Mouse (Mus musculus): ENCODE data around the gene Nab1.

The Nab1 gene

DNA sequence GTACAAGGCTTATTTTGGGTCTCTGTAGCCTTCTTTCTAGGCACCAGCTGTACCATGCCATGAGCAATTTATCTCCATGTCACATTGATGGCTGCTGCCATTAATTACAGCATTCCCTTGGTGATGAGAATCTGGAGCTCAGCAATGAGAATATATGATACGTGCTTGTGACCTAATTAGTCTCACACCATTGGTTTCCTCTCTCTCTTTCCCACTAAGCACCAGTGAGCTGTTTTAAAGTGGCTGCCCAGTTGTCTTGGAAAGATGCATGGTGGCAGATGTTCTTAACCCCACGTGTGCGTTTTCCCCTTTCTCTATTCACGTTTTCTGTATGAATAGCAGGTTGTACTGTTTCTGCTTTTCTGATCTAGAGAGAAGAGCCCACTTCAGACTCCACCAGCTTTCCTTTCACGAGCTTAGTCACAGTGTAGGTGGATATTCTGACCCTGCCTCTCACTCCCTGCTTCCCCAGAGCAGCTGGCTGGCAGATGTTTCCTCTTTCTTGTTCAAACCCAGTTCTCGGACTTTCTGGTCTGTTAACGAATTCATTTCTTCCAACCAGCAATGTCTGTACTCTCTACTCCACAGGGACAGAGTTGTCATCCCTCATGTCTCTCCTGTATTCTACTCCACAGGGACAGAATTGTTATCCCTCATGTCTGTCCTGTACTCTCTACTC lies 29.5 kb downstream of the Nab1 start:
- DNase-seq: no peak

DNA sequence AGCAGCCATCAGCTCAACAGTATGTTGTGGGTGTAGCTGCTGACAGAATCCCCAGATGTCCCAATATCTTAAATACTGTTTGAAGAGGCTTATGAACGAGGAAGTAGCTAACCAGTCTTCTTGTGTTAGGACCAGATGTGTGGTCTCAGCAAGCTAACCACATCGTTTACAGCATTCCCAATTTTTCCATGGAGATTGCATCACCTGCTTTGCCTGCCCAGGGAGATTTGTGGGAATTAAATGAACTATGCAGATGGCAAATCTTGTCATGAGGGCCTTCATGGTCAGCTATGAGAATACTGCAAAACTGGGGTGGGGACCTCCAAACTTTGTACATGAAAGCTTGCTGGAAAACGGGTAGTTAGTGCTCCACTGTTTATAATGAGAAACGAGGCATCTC lies 30.2 kb downstream of the Nab1 start:
- no peak for DNase-seq

DNA sequence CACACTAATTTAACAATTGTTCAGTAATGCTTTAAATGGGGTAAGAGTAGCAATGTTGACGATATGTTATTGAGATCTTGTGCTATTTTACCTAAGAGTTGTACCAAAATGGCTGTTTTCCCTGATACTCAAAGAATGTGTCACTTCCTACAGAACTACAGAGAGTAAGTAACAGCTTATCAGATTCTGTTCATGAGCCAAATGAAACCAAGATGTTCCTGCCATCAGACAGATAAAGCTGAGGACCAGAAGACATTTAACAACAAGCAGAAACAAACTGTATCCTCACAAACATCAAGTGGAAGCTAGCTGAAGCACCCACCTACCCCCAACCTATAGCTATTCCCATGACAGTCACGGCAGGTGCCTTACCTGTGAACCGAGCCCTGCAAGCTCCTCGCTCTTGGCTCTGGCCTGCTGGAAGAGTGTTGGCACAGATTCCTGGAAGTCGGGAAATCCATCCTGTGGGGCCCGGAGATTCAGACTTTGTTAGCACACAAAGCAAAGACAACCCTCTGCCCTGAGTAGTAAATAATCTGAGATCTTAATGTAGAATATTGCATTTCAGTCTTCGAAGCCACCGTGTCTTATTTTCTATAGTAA lies 33.9 kb downstream of the Nab1 start:
- no peak for DNase-seq

DNA sequence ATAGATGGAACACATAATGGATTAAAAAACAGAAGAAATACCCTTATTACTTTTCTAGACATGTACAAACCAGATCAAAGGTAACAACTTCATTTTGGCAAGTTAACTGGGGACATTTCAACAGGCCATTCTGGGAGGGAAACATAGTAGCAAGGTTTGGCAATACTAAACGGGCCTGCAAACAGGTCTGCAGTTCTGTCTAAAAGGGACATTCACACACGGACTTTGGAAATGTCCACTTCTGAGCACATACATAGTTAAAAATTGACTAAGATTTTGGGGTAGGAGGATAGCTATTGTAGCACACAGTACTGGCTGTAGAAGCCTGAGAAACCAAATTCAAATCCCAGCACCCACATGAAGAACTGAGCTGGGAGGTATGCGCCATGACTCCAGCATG lies 34.6 kb downstream of the Nab1 start:
- DNase-seq: no peak

DNA sequence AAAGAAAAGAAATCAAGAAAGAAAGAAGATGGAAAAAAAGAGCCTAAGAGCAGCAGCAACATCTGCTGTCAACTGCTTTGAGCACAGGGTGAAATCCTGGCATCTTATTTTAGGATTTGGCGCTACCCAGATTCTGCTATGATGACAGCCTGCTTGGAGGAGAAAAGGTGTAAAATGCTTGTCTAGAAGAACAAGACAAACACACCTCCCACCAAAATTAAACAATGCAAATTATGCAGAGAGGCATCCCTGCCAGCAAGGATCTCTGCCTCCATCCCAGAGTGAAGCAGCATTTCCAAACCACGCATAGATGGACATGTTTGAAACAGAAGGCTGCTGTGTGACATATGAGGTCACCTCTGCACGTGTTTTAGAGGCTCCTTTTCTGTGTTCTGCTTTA lies 35.2 kb downstream of the Nab1 start:
- no peak for DNase-seq

DNA sequence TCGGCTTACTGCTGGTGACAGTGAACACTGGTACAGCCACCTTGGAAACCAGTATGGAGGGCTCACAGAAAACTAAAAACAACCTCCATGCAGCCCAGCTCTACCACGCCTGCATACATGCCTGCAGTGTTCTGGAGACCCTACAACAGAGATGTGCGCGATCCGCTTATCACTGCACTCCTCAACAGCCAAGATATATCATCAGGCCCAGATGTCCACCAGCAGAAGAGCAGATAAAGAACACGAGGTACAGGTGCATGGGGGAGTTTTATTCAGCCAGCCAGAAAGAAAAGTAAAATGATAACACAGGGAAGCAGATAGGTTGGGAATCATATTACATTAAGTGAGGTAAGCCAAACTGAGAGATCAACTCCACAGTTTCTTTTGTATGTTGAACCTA lies 37.2 kb downstream of the Nab1 start:
- DNase-seq: no peak

DNA sequence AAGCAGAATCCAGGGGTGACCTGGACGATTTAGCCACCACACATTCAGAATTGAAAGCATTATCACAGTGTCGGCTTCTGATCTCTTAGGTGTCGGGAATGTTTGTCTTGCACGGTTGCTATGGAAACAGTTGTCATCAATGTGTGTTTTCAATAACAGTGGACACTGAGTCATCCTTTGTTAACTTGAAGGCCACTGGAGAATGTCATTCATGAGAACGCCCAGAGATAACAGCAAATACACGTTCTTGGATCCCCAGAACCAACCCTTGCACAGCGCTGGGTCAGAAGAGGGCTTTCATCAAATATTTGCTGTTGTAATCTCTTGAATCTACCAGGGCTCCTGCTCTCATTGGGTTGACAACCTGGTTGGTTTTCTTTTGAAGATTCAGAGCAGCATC lies 43.9 kb downstream of the Nab1 start:
- no peak for DNase-seq

DNA sequence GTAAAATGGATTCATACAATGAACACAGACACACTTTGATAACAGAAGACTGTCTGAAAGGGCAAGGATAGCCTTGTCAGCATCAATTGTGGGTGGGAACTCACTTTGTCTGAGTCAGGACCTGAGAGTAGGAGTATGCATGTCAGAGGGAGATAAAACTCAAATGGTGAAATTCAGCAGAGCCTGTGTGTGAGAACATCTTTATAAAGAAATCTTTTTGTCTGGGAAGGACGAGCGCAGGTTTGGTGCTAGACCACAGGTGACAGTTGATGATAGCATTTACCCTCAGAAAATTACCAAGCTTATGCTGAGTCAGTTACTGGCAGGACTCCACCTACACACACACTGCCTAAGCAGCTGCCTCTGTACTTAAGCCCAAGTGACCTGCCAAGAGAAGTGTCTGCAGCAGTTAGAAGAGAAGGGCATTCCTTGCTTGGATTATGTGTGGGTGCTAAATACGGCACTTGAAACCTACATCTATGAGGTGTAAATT lies 45.9 kb downstream of the Nab1 start:
- no peak for DNase-seq

DNA sequence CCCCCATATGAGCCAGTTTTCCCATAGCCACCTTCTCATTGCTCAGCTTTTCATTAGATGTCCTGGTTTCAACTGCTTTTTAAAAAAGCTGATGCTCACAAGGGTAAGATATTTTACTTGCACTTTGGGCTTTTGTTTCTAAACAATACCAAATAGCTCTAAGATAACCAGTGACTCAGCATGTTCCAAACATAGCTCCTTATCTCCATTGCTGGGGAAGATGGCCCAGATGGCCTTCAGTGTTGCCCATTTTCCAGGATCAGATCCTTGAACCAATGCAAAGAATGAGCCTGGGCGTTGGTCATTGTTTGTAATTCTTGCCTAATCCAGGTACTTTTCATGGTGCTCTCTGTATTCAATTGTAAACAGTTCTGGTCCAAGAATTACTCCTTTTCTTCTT lies 49.1 kb downstream of the Nab1 start:
- no peak for DNase-seq

DNA sequence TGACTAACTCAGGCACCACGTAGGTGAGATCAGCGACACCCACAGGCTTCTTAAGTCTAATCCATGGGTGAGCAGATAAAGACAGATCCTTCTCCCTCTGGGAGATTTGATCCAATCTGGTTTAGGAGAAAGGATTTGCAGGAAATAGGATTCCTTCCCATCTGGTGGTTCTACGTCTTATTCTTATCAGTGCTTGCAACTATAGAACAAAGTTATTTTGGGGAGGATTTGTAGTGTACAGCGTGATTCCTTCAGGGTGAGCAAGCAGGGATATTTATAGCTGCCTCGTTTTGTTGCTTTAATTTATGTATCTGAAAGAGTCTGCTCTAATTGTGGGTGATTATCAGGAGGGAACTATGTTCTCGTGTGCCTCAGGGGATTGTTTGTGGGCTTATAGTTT lies 64.6 kb downstream of the Nab1 start:
- DNase-seq: no peak

DNA sequence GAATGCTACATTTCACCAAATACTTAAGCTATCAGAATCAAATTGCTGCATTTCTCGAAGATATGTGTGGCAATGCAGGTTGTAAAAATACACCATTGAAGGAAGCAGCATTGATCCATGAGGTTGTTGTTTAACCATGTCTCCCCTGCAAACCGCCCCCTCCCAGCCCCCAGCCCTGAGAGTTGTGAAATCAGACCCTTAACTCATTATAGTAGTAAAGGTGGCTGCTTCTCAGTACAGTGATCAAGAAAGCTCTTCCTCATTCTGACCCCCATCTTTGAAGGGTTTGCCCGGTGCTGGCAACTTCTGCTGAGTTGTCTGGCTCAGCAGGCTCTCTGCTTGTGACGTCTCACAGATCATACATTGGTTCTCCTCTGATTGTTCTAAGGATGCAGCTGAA lies 66.4 kb downstream of the Nab1 start:
- no peak for DNase-seq

DNA sequence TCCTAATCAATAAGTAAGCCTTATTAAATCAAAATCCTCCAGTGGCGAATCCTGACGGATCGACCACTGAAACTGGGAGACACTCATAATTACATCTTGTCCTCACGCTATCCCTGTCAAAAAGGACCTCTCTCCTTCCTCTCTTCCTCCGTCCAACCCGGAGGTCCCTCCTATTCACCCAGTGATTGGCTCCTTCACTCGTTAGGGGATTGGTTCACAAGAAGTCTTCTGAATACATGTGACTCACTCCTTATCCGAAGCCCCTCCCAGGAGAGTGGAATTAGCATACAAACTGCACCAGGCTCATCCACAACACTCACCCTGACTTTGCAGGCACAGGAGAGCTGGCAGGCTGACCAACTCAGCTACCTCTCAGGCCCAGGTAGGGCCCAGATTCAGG lies 68.7 kb downstream of the Nab1 start:
- DNase-seq: no peak

DNA sequence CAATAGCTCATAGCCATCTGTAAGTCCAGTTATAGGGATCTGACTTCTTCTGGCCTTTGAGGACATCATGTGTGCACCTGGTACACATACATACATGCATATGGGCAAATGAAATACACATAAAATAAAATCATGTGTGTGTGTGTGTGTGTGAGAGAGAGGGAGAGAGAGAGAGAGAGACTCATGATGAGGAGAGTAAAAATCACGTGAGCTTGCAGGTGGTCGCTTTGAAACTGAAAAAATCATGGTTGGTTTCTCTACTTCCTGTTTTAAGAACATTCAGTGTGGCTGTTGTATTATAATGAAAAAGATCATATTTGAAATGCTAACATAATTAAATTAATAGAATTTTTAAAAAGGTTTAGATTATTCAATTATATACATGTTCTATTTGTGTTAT lies 69.9 kb downstream of the Nab1 start:
- no peak for DNase-seq

DNA sequence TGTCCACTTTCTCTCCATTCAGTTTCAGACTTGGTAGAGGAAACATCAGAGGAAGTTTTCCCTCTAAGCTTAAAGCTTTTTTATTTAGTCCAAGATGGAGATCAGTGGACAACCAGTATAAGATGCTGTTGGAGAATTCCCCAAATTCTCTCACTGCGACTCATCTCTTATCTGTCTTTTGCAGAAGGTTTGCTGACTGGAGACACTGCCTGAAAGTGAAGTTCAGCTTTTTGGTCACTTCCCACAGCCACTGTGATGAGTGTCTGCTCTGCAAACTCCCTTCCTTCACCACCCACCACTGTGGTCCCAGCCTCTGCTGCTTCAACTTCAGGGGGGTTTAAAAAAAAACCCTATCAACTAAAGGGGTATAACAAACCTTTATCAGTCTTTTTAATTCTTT lies 70.4 kb downstream of the Nab1 start:
- no peak for DNase-seq

DNA sequence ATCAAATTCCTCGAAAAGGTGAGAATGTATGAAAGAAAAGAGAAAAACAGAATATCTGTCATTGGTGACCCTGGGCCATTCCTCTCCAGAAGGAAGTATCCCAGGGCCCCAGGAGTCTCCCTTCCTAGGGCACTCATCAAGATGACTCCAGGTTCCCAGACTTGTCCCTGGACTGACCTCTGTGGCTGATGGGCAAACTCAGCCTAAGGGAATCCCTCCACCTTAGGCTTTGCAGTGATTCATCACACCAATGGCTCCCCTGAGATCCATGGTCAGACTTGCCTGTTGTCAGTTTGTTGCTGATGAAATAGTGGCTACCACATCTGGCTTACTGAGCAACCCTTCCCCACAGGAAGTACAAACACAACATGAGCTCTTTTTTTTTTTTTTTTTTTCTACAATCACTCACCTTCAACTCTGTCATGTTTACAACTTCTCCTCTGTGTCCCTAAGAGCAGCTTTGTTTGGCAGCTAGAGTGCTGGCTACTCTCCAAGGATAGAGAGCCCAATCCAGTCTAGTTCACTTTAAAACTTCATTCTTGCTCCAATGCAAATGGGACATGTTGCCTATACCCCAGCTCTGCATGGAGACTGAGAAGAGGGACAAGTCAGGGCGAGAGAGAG lies 72.5 kb downstream of the Nab1 start:
- no peak for DNase-seq

DNA sequence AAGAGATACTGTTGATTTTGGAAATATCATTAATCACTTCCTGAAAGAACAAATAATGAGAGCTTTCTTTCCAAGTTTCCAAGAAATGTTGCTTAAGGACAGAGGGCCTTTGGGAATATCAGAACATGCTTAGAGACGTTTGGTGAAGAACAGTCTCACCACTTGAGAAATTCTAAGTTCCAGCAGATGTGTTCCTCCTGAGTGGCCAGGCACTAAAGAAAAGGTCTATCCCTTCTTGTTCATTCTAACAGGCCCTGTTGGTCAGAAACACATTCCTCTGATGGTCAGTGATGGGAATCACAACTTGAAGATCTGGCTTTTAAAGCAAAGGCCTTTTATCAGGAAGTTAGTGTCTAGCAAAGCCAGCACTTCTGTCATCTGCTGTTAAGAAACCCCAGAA lies 76.6 kb downstream of the Nab1 start:
- no peak for DNase-seq

DNA sequence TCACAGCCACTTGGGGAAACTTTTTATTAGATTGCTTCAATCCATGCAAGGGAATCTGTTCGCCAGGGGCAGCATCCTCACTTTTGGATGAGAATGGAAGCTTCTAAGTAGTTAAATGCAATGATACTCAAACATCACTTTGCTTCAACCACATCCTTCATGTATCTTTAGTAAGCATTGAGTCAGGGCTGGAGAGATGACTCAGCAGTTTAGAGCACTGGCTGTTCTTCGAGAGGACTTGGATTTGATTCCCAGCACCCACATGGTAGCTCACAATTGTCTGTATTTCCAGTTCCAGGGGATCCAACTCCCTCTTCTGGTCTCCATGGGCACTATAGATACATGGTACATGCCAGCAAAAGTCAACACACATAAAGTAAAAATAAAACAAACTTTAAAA lies 77.4 kb downstream of the Nab1 start:
- no peak for DNase-seq

DNA sequence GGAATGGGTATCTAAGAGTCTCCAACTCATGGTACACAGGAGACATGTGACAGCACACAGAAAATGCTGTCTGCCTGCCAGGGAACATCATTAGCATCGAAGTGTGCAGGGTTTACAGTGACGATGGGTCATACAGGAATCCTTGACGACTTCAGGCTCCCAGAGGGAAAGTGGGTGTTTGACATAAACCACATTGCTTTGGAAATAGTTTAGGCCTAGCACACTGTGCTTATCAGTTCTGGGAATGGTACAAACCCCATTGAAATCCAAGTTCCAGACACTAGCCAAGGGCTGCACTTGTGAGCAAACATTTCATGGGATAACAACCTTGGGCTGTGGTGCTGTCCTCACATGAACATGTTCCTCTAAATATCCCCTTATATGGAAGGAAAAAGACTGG lies 78.3 kb downstream of the Nab1 start:
- no peak for DNase-seq

DNA sequence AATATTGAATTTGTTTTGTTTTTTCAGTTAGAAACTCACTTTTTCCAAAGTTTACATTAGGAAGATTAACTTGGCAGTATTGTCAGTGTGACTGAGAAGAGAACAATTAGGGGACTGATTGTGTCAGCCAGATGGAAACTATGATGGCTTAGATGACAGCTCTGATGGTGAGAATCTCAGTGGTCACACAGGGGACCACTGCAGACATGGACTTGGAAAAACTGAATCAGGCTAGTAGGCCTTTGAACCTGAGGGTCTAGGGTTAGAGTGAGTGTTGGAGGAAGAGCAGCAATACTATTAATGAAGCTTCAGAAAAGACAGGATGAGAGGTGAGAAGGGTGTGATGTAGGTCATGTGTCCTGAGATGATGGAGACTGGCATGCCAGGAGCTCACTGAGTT lies 78.9 kb downstream of the Nab1 start:
- DNase-seq: no peak

DNA sequence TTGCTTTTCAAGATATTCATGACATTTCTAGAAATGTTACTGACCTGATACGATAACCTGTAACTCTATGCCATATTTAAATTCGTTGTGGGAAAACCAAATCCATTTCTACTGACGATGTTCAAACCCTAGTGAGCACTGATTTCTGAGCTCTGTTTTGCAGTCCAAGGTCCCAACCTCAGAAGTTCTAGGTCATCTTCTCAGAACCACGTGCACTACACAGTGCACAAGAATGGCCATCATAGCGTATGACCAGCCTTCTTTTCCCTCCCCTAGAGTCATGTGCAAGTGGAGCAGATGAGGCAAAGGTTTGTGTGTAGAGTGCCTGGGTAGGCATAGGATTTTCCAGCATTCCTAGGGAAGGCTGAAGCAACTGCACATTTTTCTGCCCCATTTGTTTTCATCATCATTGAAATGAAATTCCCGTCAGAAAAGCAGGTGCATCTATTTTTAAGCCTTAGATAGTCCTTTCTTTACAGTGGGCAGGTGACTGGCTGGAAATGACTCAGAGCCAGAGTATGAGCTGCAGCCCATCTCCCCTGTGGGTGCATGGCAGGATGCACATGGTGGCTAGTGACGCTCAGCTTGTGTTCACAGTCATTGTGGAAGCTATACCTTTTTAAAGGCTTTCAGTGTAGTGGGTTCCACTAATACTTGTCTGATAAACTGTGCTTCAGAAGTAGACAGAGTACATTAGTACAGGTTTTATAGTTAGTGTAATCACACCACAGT lies 81.2 kb downstream of the Nab1 start:
- DNase-seq: no peak
